Mouse (Mus musculus) mesoderm, embryonic 11.5 days (tissue): ENCODE results near the gene Arpc1a.
"Not testable (repeated sequence)": the region's sequence is repeated elsewhere in the genome, so short reads cannot be mapped to it uniquely, and the experiment has no call there.

ENCODE experiments used
- DNase-seq: peaks from one replicate; pipeline ENCODE4 v3.0.0-alpha.2; 2012; ENCODE audit warnings: low read depth, low spot score

Arpc1a gene

GRCm38 (mm10) chr5:145104328-145104727 is 20.7 kb downstream of the Arpc1a start:
- peak; percentile 43 for DNase-seq

DNA sequence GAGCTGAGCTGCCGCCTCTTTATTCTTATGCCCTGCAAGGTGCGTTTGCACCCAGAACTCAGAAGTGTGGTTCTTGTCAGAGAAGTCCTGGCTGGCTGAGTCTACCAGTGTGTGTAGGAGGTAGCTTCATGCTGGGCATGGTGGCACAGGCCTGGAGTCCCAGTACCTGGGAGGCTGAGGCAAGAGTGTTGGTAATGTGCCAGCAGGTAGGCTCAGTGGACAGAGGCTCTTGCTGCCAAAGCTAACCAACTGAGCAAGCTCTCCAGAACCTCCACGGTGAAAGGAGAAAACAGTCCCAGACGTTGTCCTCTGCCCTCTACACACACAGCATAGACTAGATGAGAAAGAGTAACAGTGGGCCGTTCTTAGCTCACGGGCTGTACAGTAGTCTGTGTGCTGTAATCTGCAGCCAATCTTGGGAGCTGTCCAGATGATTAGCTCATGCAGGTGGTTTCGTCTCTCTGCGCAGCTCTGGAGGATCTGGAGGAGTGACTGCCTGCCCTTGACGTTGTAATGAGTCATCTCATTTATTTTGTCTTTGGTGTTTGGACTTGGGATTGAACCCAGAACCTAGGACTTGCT is 22.2 kb downstream of the Arpc1a start:
- no peak for DNase-seq

GRCm38 (mm10) chr5:145110401-145110800 is 26.8 kb downstream of the Arpc1a start:
- DNase-seq, result no peak

GRCm38 (mm10) chr5:145112566-145112965 is 28.9 kb downstream of the Arpc1a start:
- no peak for DNase-seq

DNA sequence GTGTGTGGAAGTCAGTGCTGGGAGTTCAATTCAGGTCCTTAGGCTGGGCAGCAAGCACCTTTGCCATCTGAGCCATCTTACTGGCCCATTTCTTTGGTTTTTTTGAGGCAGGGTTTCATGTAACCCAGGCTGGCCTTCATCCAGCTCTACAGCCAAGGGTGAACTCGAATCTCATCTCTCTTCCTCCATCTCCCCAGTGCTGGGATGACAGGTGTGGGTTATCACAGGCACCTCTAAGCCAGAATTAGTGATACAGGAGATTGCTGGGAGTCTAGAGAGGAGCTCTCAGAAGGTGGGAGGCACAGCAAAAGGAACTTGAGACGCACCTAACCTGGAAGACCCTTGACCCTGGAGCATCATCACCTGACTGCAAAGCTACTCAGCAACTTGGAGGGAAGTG is 29.8 kb downstream of the Arpc1a start:
- no peak for DNase-seq

DNA sequence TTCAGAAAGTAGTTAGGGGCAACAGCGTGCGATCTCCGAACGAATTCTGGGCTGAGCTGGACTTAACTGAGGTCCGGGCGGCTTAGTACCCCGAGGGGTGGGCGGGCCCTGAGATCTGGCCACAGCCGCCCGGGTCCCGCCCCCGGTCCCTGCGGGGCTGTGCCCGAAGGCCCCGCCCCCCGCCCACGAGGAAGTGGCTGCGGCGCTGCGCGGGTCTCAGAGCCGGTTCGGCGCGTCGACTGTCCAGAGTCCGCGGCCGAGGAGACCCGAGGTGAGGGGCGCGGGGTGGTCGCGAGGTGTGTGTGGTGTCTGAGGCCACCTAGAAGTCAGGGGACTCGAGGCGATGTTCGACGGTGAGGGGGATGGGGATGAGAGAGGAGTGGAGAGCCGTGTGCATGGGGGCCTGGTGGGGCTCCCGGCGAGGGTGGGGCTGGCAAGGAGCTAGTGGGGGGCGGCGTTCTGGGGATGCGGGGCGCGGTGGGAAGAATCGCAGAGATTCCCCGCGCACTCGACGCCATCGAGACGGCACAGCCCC is 30.5 kb downstream of the Arpc1a start, which contains the start of gene Arpc1b:
TSS of gene Arpc1b (plus strand) at position 145 of the 535 bp plus-strand sequence.
- peak; percentile 54 for DNase-seq

DNA sequence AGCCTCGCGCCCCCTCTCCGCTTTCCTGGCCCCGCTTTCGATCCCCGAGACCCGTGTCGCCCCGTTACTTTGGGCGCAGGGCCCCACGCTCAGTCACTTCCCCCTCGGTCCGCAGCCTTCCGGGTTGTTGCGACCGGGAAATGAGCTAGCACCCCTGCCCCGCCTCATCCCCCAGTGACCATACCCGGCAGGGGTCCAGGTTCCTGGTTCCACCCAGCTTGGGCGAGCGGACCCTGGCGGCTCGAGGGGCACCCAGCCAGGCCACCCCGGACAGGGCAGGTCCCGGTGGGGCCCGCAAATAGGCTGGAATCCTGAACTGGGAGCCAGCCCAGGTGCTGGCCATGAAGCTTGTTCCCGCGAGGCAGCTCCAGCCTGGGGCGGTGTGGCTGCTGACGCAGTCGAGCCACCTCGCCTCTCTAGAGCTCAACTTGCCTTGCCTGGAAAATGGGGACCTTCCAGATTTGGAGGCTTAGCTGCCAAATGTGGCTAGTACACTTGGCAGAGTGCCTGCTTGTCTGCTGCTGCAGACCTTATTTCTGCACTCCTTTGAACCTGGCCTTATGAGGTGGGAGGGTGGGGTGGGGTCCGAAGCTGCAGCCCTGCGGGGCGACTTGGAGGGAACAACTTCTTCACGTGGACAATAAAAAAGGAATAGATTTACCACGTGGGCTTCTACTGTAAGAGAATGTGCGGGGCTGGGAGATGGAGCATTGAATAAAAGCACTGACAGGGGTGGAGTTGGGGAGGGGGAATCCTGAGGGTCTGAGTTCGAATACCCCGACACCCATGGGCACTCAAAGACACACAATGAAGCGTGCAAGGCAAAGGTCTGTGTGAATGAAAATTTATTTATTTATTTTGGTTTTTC is 31.2 kb downstream of the Arpc1a start:
- DNase-seq, result no peak

GRCm38 (mm10) chr5:145115736-145116135 is 32.1 kb downstream of the Arpc1a start:
- no peak for DNase-seq

DNA sequence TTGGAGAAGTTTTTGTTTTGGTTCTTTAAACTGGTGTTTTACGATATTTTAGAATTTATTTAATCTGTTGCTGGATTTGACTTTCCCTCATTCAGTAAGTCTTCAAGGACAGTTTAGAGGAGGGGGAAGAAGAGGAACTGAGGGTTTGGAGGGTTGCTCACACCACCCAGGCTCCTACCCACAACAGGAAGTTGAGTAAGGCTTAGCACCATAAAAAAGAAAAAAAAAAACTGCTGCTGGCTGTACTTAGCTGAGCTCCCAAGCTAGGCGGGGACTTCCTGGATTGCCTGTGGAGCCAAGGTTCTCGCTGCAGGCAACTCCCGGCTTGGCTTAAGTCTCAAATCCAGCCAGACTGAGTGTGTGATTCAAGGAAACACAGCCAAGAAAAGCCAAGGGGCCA is 32.7 kb downstream of the Arpc1a start:
- no peak for DNase-seq

DNA sequence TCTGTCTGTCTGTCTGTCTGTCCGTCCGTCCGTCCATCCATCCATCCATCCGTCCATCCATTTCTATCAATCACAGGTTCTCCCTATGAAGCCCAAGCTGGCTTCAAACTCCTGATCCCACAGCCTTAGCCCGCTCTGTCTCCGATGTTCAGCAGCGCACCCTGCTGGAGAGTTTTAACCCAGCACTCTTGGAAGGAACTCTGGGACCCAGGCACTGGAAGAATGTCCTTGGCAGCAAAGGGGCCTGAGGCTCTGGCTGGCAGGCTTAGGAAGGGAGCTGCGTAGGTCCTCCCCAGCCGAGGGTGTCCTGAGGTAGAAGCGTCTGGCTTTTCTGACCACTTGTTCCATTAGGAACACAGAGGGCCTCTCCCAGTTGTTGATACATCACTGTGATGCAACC is 33.3 kb downstream of the Arpc1a start:
- peak; percentile 67 for DNase-seq

GRCm38 (mm10) chr5:145118005-145118404 is 34.4 kb downstream of the Arpc1a start:
- no peak for DNase-seq

DNA sequence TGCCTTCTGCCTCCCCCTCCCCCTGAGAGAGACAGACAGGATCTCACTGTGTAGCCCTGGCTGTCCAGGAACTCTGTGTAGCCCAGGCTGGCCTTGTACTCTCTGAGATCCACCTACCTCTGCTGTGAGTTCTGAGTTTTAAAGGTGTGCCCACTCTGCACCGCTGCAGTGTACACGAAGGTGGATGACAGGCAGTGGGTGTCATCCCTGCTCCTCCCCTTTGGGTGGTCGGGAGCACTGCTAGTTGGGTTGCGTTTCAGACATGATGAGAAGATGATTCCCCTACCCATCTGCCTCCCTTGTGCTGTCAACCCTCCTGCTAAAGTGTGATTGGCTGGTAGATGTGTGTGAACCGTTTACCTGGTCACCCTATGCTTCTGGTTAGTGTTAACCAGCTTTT is 34.8 kb downstream of the Arpc1a start:
- no peak for DNase-seq

DNA sequence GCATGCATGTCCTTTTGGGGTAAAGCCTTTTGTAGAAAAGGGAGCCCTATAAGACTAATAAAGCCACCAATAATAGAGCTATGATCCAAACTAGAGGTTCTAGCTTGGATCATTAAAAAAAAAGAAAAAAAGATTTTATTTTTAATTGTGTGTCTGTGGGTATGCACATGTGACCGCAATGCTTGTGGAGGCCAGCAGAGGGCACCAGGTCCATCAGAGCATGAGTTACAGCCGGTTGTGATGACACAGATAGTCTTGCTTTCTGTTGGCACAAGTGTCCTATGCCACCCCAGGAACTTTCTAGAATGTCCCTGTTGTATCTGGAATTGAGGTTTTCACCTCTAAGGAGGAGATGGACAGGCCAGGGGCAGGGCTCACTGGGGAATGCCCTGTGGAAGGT is 35.8 kb downstream of the Arpc1a start:
- no peak for DNase-seq

- no peak for DNase-seq
Measured at GRCm38 (mm10) chr5:145120921-145121320, 37.3 kb downstream of the Arpc1a start.

DNA sequence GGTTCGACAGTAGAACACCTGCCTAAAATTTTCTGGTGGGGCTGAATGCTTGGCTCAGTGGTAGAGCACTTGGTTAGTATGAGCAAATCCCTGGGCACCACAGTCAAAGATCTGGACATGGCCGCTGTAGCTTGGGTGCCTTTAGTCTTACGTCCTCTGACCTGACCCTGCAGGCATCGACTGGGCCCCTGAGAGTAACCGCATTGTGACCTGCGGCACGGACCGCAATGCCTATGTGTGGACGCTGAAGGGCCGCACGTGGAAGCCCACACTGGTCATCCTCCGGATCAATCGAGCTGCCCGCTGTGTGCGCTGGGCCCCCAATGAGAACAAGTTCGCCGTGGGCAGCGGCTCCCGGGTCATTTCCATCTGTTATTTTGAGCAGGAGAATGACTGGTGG is 39.8 kb downstream of the Arpc1a start:
- DNase-seq, result no peak

DNA sequence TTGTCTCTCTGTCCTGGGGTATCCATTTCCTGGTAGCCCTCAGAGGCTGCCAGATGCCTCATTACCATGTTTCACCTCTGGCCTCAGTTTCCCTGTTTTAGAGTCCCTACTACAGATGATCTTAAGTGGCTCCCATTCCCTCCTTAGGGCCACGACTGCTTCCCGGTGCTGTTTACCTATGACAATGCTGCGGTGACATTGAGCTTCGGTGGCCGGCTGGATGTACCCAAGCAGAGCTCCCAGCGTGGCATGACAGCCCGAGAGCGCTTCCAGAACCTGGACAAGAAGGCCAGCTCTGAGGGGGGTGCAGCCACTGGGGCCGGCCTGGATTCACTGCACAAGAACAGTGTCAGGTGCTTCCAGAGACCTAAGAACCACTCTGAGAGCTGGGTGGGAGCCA is 43.0 kb downstream of the Arpc1a start:
- DNase-seq, result no peak

DNA sequence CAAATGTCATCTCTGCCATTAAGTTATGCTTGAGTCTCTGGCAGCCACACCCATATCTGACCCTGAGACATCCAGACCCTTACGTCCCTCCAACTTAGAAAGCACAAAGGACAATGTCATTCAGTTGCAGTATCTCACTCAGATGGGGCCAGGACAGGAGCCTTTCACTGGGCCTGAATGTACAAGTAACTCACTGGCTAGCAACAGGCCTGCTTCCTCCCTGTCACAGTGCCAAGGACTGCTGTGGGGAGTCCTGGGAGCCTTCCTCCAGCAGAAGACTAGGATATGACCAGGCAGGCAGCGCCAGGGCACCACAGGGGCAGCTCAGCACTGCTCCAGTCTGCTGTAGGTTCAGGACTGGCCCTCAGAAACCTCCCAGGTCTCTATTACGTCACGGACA is 45.5 kb downstream of the Arpc1a start:
- no peak for DNase-seq

DNA sequence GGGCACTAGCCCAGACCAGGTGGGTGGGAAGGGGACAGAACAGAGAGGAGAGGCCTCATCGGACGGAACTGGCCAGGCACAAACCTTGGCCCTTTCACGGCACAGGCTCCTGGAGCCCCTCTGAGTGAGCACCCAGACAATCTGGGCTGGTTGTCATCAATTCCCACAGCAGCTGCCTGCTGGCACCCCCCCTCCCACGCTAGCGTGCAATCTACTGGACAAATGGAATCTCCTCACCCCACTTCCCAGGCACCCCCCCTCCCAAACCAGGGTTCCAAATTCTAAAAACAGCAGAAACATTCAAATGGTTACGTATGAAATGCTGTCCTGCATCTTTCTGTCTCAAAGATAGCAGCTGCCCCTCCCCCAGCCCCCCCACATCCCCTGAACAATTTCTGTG is 46.1 kb downstream of the Arpc1a start:
- not testable (repeated sequence) for DNase-seq

- DNase-seq, result no peak
Measured at GRCm38 (mm10) chr5:145130191-145130590, 46.6 kb downstream of the Arpc1a start.

- DNase-seq, result no peak
Measured at GRCm38 (mm10) chr5:145130995-145131394, 47.4 kb downstream of the Arpc1a start.

DNA sequence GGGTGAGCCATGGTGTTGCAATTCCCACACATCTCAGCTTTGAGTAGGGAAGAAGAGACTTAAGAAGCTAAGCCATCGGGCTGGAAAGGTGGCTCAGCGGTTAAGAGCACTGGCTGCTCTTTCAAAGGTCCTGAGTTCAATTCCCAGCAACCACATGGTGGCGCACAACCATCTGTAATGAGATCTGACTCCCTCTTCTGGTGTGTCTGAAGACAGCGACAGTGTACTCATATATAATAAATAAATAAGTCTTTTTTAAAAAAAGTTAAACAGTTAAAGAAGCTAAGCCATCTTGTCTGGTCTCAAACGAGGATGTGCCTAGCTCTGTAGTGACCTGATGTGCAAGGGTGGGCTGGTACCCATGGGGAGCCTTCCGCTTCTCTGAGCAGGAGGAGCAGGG is 49.6 kb downstream of the Arpc1a start:
- DNase-seq, result not testable (repeated sequence)

DNA sequence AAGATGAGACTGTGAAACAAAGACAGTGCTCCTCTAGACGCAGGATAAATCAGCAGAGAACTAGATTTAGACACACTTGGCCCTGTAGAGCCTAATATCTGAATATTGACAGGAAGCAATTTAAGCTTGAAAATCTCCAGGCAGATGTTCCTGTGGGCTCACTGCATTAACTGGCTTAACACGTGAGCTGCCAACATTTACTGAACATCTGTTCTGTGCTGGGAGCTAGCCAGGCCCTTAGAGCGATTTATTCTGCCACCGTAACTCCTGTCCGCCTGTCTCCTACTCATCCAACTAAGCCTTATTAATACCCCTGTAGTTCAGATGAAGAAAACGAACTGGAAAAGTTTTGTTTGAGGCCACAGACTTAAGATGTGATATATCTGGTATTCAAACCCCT is 55.2 kb downstream of the Arpc1a start:
- no peak for DNase-seq
